Mouse (Mus musculus) heart, embryonic 14.5 days (tissue): Measurements from ENCODE around the gene Coq5. TPM values are rescaled to one million over a fixed set of nuclear protein-coding genes. Genes with fewer than 3 reads are reported as not detected.

Experiments
- ATAC-seq: fragments of 200-750 bp; cut with Nextera tagmentation; 2 replicates; pipeline ENCODE4 v1.8.0; 2017; ENCODE audit warnings: low read depth, moderate TSS enrichment; ENCODE audit not compliant: insufficient number of reproducible peaks, insufficient read depth, low FRiP score
- H3K27ac ChIP-seq, 2 experiments: fragments of 200-500 bp in 1 of 2; fragments of 300-500 bp in 1 of 2; sonication (generic) in 1 of 2; replicated peaks in 1 of 2; 2 replicates each; pipeline ENCODE4 v1.5.1; 2012 to 2014; ENCODE audit warnings: low read depth in 2 of 2, low read length in 2 of 2, control low read depth in 1 of 2, mild to moderate bottlenecking in 1 of 2, mixed read lengths in 1 of 2; ENCODE audit not compliant: control insufficient read depth in 1 of 2, insufficient read depth in 1 of 2
- H3K27me3 ChIP-seq: fragments of 300-500 bp; sonication (generic); 2 replicates; pipeline ENCODE4 v1.6.1; 2014; ENCODE audit warnings: mild to moderate bottlenecking, low read length, control low read depth; ENCODE audit not compliant: control insufficient read depth, insufficient read depth
- H3K36me3 ChIP-seq: fragments of 300-500 bp; sonication (generic); 2 replicates; pipeline ENCODE4 v1.6.1; 2014; ENCODE audit warnings: mild to moderate bottlenecking, control low read depth, low read length, mixed read lengths; ENCODE audit not compliant: control insufficient read depth, insufficient read depth
- H3K4me1 ChIP-seq, 2 experiments: fragments of 200-500 bp in 1 of 2; fragments of 300-500 bp in 1 of 2; sonication (generic) in 1 of 2; 2 replicates each; pipeline ENCODE4 v1.6.1; 2012 to 2014; ENCODE audit warnings: low read length in 2 of 2, control low read depth in 1 of 2, mixed read lengths in 1 of 2; ENCODE audit not compliant: control insufficient read depth in 2 of 2, insufficient read depth in 2 of 2
- H3K4me2 ChIP-seq: fragments of 300-500 bp; sonication (generic); 2 replicates; pipeline ENCODE4 v1.6.1; 2014; ENCODE audit warnings: mild to moderate bottlenecking, low read length
- H3K4me3 ChIP-seq, 2 experiments: fragments of 200-500 bp in 1 of 2; fragments of 300-500 bp in 1 of 2; sonication (generic) in 1 of 2; 2 replicates each; pipeline ENCODE4 v1.5.1; 2012 to 2014; ENCODE audit warnings: low read length in 2 of 2, mild to moderate bottlenecking in 2 of 2, control low read depth in 1 of 2, low read depth in 1 of 2, moderate library complexity in 1 of 2; ENCODE audit not compliant: control insufficient read depth in 1 of 2, insufficient read depth in 1 of 2
- H3K9ac ChIP-seq: fragments of 300-500 bp; sonication (generic); 2 replicates; pipeline ENCODE4 v1.6.1; 2014; ENCODE audit warnings: mild to moderate bottlenecking, low read length
- H3K9me3 ChIP-seq: fragments of 300-500 bp; sonication (generic); 2 replicates; pipeline ENCODE4 v1.6.1; 2016; ENCODE audit warnings: low read length, control low read depth; ENCODE audit not compliant: control insufficient read depth
- WGBS: fragments of 180-500 bp; shearing (Covaris S2); extraction: QIAGEN DNeasy Blood & Tissue Kit; methylation state at CpG from one replicate; pipeline ENCODE4 v1.1.7; 2014; 5-methylcytosine and 5-hydroxymethylcytosine counted together
- polyA plus RNA-seq: library from polyadenylated mRNA; unstranded; fragments of >200 nt; fragmentation: Nextera tagmentation; extraction: Ambion mirVana; gene quantifications from 2 replicates; pipeline ENCODE4 v1.2.1, GENCODE M21; 2014

Gene Coq5
- polyA plus RNA-seq, 1 experiment from 2014 or later = 75.1 TPM

DNA sequence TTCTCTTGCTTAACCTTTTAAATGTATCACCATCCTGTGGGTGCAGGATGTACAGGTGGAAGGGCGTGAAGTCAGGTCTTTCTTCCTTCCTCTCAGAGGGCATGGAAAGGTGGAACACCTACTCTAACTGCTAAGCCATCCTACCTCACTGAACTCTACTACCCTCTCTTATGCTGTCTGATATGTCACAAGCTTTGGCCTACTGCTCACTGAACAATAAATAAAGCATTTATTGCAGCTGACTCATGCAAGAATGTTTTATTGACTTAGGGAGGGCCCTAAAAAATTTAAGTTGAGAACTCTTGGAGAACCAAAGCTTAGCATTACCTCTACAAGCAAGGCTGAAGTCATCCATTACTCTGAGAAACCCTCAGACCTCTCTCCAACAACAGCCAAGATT is 9.5 kb upstream of the Coq5 start:
- no peaks in the 10 kb centered on the region for H3K27me3 ChIP-seq
- H3K9ac ChIP-seq = peak overlapping the region; percentile 99
- H3K4me3 ChIP-seq = peak overlapping the region in 1 of 2 experiments; percentile 95; a peak in 1 of 4 replicates
- WGBS = 100% methylated on average over 1 of the region's 1 CpGs
- H3K9me3 ChIP-seq = no peaks in the 10 kb centered on the region
- H3K4me2 ChIP-seq = peak overlapping the region; percentile 73
- no peak overlapping the region for H3K27ac ChIP-seq
- H3K36me3 ChIP-seq = peaks cover 29% of the 10 kb centered on the region
- ATAC-seq = no peak
- peaks cover 16 to 64% of the 10 kb centered on the region in 2 experiments for H3K4me1 ChIP-seq

- under 1% methylated on average over 67 of the region's 77 CpGs for WGBS
- peak overlapping the region; percentile 99 for H3K9ac ChIP-seq
- no peaks in the 10 kb centered on the region for H3K27me3 ChIP-seq
- H3K4me1 ChIP-seq = peaks cover 10 to 48% of the 10 kb centered on the region in 2 experiments
- peak overlapping the region; percentile 84 to 95 for H3K4me3 ChIP-seq
- ATAC-seq = 0 out of 2 replicates have a peak, but pooled peaks have one; percentile 32
- H3K9me3 ChIP-seq = no peaks in the 10 kb centered on the region
- H3K27ac ChIP-seq = peak overlapping the region; percentile 35 to 83
- peak overlapping the region; percentile 73 for H3K4me2 ChIP-seq
- peaks cover 22% of the 10 kb centered on the region for H3K36me3 ChIP-seq
Measured at GRCm38 (mm10) chr5:115271931-115272811, 7.3 kb upstream of the Coq5 start.

DNA sequence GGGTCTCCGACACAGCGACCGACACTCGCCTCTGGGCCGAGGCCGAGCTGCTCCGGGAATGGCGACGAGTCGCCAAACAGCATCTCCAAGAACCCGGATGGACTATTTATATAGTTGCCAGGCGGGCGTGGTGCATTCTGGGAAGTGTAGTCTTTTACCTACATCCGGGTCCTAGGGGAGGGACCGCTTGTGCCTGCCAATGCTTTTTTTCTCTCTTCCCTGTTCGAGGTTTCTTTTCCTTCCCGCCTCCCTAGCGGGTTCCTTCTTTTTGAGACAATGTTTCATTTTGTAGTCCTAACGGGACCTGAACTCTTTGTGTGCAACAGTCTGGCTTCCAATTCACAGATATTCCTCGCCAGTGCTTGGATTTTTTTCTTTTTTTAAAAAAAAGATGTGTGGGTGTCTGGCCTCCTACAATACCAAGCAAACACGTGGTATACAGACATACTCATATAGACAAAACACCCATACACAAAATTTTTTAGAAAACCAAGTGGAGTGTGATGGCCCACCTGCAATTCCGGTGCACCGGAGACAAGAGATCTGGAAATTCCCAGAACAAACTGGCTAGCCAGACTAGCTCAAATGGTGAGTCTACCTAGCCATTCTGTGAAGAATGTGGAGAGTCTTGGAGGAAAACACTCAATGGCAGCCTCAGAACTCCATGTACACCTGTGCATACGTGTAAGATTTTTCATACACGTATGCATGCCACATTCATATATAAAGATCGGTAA is 6.5 kb upstream of the Coq5 start, which contains the start of gene Rnf10:
Rnf10 (minus strand) TSS at position 87 of the 737 bp plus-strand sequence.
- no peaks in the 10 kb centered on the region for H3K9me3 ChIP-seq
- peaks cover 5 to 40% of the 10 kb centered on the region in 2 experiments for H3K4me1 ChIP-seq
- no peaks in the 10 kb centered on the region for H3K27me3 ChIP-seq
- peak within 1 kb of the TSS; percentile 73 for H3K4me2 ChIP-seq
- H3K27ac ChIP-seq = peak within 1 kb of the TSS; percentile 75 to 83
- H3K9ac ChIP-seq = peak within 1 kb of the TSS; percentile 99
- 13% methylated on average over 26 of the region's 26 CpGs for WGBS
- peak within 1 kb of the TSS; percentile 84 to 95 for H3K4me3 ChIP-seq
- peak; percentile 79 for ATAC-seq
- H3K36me3 ChIP-seq = peaks cover 22% of the 10 kb centered on the region

- Histone ChIP-seq H3K4me3 (no peak overlapping the region), H3K9ac (no peak overlapping the region; the same call in 1 of the 2 replicates), H3K9me3 (no peaks in the 10 kb centered on the region), H3K4me2 (peak overlapping the region; percentile 73; the same call in 1 of the 2 replicates), H3K27ac (no peak overlapping the region), H3K27me3 (no peaks in the 10 kb centered on the region), H3K4me1 (peaks cover 2 to 34% of the 10 kb centered on the region in 2 experiments; a peak in 3 of 4 replicates), H3K36me3 (peaks cover 22% of the 10 kb centered on the region)
- 68% methylated on average over 6 of the region's 6 CpGs for WGBS
- no peak for ATAC-seq
Measured at GRCm38 (mm10) chr5:115273549-115274135, 5.8 kb upstream of the Coq5 start.

DNA sequence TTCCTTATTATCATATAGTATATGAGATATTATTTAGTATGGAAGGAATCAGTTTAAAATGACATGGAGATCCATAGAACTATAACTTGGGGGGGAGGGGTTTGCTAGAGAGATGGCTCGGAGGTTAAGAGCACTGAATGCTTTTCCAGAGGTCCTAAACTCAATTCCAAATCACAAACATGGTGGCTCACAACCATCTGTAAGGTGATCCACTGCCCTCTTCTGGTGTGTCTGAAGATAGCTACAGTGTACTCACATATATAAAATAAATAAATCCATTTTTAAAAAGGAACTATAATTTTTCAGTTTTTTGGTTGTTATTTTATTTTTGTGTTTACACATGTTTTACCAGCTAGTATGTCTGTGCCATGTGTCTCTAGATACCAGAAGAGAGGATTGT is 5.1 kb upstream of the Coq5 start:
- no peaks in the 10 kb centered on the region for H3K9me3 ChIP-seq
- ATAC-seq = no peak
- H3K4me1 ChIP-seq = peaks cover 2 to 28% of the 10 kb centered on the region in 2 experiments; a peak in 3 of 4 replicates
- no peaks in the 10 kb centered on the region for H3K27me3 ChIP-seq
- 85% methylated on average over 1 of the region's 1 CpGs for WGBS
- H3K4me2 ChIP-seq = no peak overlapping the region
- H3K27ac ChIP-seq = no peak overlapping the region
- no peak overlapping the region for H3K9ac ChIP-seq
- H3K36me3 ChIP-seq = peaks cover 16% of the 10 kb centered on the region
- no peak overlapping the region for H3K4me3 ChIP-seq

DNA sequence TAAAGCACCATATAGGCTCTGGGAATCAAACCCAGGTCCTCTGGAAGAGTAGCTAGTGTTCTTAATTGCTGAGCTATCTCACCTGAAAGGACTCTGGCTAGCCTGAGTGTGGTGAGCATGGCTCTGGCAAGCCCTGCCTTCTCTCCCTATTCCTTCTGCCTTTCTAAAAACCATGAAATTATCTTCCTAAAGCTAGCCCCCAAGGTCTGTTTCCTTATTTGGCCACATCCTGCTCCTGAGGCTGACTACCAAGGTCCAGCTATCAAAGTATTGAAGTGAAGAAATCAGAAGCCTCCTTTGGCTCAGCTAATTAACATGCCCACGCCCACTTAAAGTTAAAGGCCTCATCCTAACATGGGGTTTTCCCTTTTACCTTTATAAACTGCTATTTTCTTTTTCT is 4.7 kb upstream of the Coq5 start:
- Histone ChIP-seq H3K27me3 (no peaks in the 10 kb centered on the region), H3K4me1 (peaks cover 2 to 24% of the 10 kb centered on the region in 2 experiments; a peak in 3 of 4 replicates), H3K4me3 (no peak overlapping the region), H3K9ac (no peak overlapping the region), H3K4me2 (no peak overlapping the region), H3K27ac (no peak overlapping the region), H3K36me3 (peaks cover 12% of the 10 kb centered on the region), H3K9me3 (no peaks in the 10 kb centered on the region)
- 81% methylated on average over 1 of the region's 1 CpGs for WGBS
- no peak for ATAC-seq

GRCm38 (mm10) chr5:115275998-115276397 is 3.5 kb upstream of the Coq5 start:
- 35% methylated on average over 14 of the region's 14 CpGs for WGBS
- no peak overlapping the region for H3K4me3 ChIP-seq
- H3K4me1 ChIP-seq = peaks cover 2 to 17% of the 10 kb centered on the region in 2 experiments
- H3K9ac ChIP-seq = no peak overlapping the region
- no peak overlapping the region for H3K27ac ChIP-seq
- no peak for ATAC-seq
- H3K36me3 ChIP-seq = no peaks in the 10 kb centered on the region
- no peak overlapping the region for H3K4me2 ChIP-seq
- no peaks in the 10 kb centered on the region for H3K27me3 ChIP-seq
- no peaks in the 10 kb centered on the region for H3K9me3 ChIP-seq
